8 mouse cellular contexts compared by ENCODE assay signal in the genomic region with DNA sequence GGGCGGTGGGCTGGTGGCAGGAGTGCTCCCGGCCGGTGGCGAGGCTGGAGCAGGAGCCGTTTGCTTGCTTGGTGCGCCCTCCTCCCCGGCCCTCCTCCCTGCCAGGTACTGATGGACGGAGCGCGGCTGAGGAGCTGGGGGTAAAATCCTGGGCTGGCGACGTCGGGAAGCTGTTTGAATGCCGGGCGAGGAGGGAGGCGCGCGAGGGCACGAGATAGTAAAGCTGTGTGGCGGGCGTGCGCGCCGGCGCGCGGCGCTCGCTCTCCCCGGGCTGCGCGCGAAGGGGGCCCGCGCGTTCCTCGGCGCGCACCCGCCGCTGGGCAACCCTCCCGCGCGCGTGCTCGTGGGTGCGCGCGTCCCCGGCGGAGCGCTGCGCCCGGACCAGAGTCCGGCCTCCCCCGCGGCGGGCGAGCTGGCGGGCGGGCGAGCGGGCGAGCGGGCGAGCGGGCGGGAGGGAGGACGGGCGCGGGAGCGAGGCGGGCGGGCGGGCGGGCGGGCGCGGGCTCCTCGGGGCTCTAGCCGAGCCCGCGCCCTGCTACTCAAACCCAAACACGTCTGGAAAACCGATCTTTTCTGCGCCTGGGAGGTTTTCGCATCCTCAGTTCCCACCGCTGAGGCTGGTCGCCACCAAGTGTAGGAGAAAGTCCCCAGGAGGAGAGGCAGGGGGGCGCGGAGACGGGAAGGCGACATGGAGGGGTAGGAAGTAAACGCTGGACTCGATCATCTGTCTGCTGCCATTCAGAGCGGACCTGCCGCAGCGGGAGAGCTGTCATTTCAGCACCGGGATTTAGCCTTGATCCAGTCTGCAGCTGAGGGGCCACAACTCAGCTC. TPM values are rescaled to one million over a fixed set of nuclear protein-coding genes. Genes with fewer than 3 reads are reported as not detected.
DNase-seq lines count a peak whose midpoint lies in the region; ATAC-seq and TF ChIP-seq lines count a peak whose summit lies in the region.

No protein-coding gene starts in this region.

- TF ChIP-seq CTCF in hindbrain, postnatal 0 days (IDR thresholded peaks at IDR 0.05; ENCODE audit: low read depth) = 0 out of 2 replicates have a peak, but pooled peaks have one; percentile 6

- peak overlapping the region; percentile 65 for H3K9ac ChIP-seq in ES-E14 (ENCODE audit: insufficient read depth, low read depth, low read length, poor library complexity, severe bottlenecking)
- peak overlapping the region; percentile 72 for H3K9ac ChIP-seq in hindbrain, postnatal 0 days (replicated peaks; ENCODE audit: low read length)
- peak overlapping the region; percentile 61 for H3K9ac ChIP-seq in neural tube, embryonic 12.5 days

- H3K36me3 ChIP-seq in ES-E14 (ENCODE audit: control insufficient read depth, insufficient read depth, low read length, poor library complexity, severe bottlenecking) = no peaks in the 10 kb centered on the region
- no peaks in the 10 kb centered on the region for H3K36me3 ChIP-seq in forebrain, embryonic 10.5 days (replicated peaks)
- H3K36me3 ChIP-seq in hindbrain, postnatal 0 days (ENCODE audit: insufficient read depth, low read length) = no peaks in the 10 kb centered on the region
- no peaks in the 10 kb centered on the region for H3K36me3 ChIP-seq in neural tube, embryonic 12.5 days

- H3K27me3 ChIP-seq in forebrain, embryonic 10.5 days (ENCODE audit: poor library complexity, severe bottlenecking) = peaks cover 24% of the 10 kb centered on the region
- no peaks in the 10 kb centered on the region for H3K27me3 ChIP-seq in hindbrain, postnatal 0 days (ENCODE audit: insufficient read depth, low read length)
- H3K27me3 ChIP-seq in neural tube, embryonic 12.5 days (replicated peaks) = no peaks in the 10 kb centered on the region

- in situ Hi-C loops in ES-E14 (cut with MboI; ENCODE audit: low sequenced_read_pairs in 2 of 2, unreplicated experiment in 2 of 2) = no loop called here

- no peak overlapping the region for H3K27ac ChIP-seq in ES-E14 (ENCODE audit: insufficient read depth, low read depth, low read length, poor library complexity, severe bottlenecking)
- H3K27ac ChIP-seq in forebrain, embryonic 10.5 days = peak overlapping the region; percentile 90
- peak overlapping the region; percentile 87 for H3K27ac ChIP-seq in hindbrain, postnatal 0 days
- peak overlapping the region; percentile 42; the same call in 1 of the 2 replicates for H3K27ac ChIP-seq in neural tube, embryonic 12.5 days

- no peaks in the 10 kb centered on the region for H3K4me1 ChIP-seq in ES-E14 (ENCODE audit: control insufficient read depth in 2 of 2, insufficient read depth in 2 of 2, low read length in 2 of 2, poor library complexity in 1 of 2)
- H3K4me1 ChIP-seq in forebrain, embryonic 10.5 days = peaks cover 47% of the 10 kb centered on the region
- H3K4me1 ChIP-seq in hindbrain, postnatal 0 days (ENCODE audit: insufficient read depth, low read length) = peaks cover 3% of the 10 kb centered on the region; the same call in 1 of the 2 replicates
- H3K4me1 ChIP-seq in neural tube, embryonic 12.5 days = peaks cover 13% of the 10 kb centered on the region; the same call in 1 of the 2 replicates

- ATAC-seq in hindbrain, postnatal 0 days = peak; percentile 89
- peak; percentile 90 for ATAC-seq in neural tube, embryonic 12.5 days (ENCODE audit: low FRiP score, low read depth)
- ATAC-seq in monocyte, adult 5-6 weeks (replicated peaks; ENCODE audit: insufficient number of reproducible peaks, low FRiP score, low TSS enrichment, poor library complexity, severe bottlenecking) = no peak
- ATAC-seq in CD4-positive, CD25-positive, alpha-beta regulatory T cell, adult 4 months = no peak

- no peaks in the 10 kb centered on the region for H3K9me3 ChIP-seq in ES-E14 (ENCODE audit: control insufficient read depth, insufficient read depth, low read depth, low read length)
- no peaks in the 10 kb centered on the region for H3K9me3 ChIP-seq in forebrain, embryonic 10.5 days
- H3K9me3 ChIP-seq in hindbrain, postnatal 0 days (ENCODE audit: low read length) = no peaks in the 10 kb centered on the region
- H3K9me3 ChIP-seq in neural tube, embryonic 12.5 days = no peaks in the 10 kb centered on the region

- DNase-seq in ES-E14 (ENCODE audit: low read depth, low spot score) = peak; percentile 58
- peak; percentile 94 for DNase-seq in brain, adult 2 months (ENCODE audit: low read depth, low spot score)
- peak; percentile 78 for DNase-seq in forebrain, embryonic 10.5 days (ENCODE audit: extremely low spot score, low spot score)
- DNase-seq in hindbrain, postnatal 0 days (ENCODE audit: low spot score) = peak; percentile 92
- peak; percentile 79 to 83 for DNase-seq in left cerebral cortex, postnatal 25 days (ENCODE audit: low spot score in 2 of 2)

- intact Hi-C loops in left cerebral cortex, postnatal 25 days (cut with DNase I) = loop anchor here (2.0 to 10.0 kb wide), 4 partner anchors 133 to 725 kb away; no protein-coding TSS in a partner anchor

- H3K4me3 ChIP-seq in ES-E14 (ENCODE audit: insufficient read depth in 1 of 2, low read depth in 1 of 2, low read length in 2 of 2, poor library complexity in 1 of 2, severe bottlenecking in 1 of 2) = peak overlapping the region; percentile 69 to 80
- peak overlapping the region; percentile 65 for H3K4me3 ChIP-seq in forebrain, embryonic 10.5 days
- peak overlapping the region; percentile 75 for H3K4me3 ChIP-seq in hindbrain, postnatal 0 days (ENCODE audit: low read length)
- peak overlapping the region; percentile 62 for H3K4me3 ChIP-seq in neural tube, embryonic 12.5 days

- WGBS in forebrain, embryonic 10.5 days = under 1% methylated on average over 59 of the region's 99 CpGs
- WGBS in hindbrain, postnatal 0 days = 2% methylated on average over 71 of the region's 99 CpGs
- under 1% methylated on average over 68 of the region's 99 CpGs for WGBS in neural tube, embryonic 12.5 days

- H3K4me2 ChIP-seq in hindbrain, postnatal 0 days (ENCODE audit: low read depth, low read length) = peak overlapping the region; percentile 57
- peak overlapping the region; percentile 69 for H3K4me2 ChIP-seq in neural tube, embryonic 12.5 days (replicated peaks)

TF ChIP-seq in ES-E14, 5 proteins besides CTCF, POLR2A, EP300 and RAD21:
- no peak for TF ChIP-seq ZNF384 (IDR thresholded peaks at IDR 0.05; ENCODE audit: low read depth, low read length)
- TF ChIP-seq MAFK (IDR thresholded peaks at IDR 0.05; ENCODE audit: insufficient read depth, low read depth, low read length) = no peak
- no peak for TF ChIP-seq CHD2 (IDR thresholded peaks at IDR 0.05; ENCODE audit: low read depth, low read length)
- no peak for TF ChIP-seq HCFC1 (IDR thresholded peaks at IDR 0.05; ENCODE audit: borderline replicate concordance, insufficient read depth, low read length)
- TF ChIP-seq ZC3H11A (IDR thresholded peaks at IDR 0.05; ENCODE audit: borderline replicate concordance, low read depth, low read length) = no peak
TF ChIP-seq in ES-E14: peak in this region for 0.

RNA-seq across cellular contexts. Expression of gene Adgrb3, which starts 0.6 kb away (rescaled TPM):
- 0.27 and 0.58 TPM in 2 replicates for total RNA-seq in ES-E14 (2012; rRNA removed)
- polyA plus RNA-seq in forebrain, embryonic 10.5 days (2016; fragmentation: Nextera tagmentation; extraction: Ambion mirVana) = 2.5 and 3.4 TPM in 2 replicates
- total RNA-seq in hindbrain, postnatal 0 days (2014; rRNA removed) = 74.6 and 79.2 TPM in 2 replicates
- polyA plus RNA-seq in hindbrain, postnatal 0 days (2015; fragmentation: Nextera tagmentation; extraction: Ambion mirVana) = 44.7 and 46.5 TPM in 2 replicates
- total RNA-seq in left cerebral cortex, postnatal 25 days (2021) = 100 to 1,000 TPM; 105 to 110 TPM
- polyA plus RNA-seq in neural tube, embryonic 12.5 days (2016; fragmentation: Nextera tagmentation; extraction: Ambion mirVana) = 19.9 and 21.7 TPM in 2 replicates
- not detected in 3 replicates for total RNA-seq in monocyte, adult 5-6 weeks (2017)
- polyA plus RNA-seq in CD4-positive, CD25-positive, alpha-beta regulatory T cell, adult 4 months (2017; shearing (Covaris generic)) = under 1 TPM in 1 of 2 experiments, not detected in 1; 0.34 TPM

Comparison
In these comparisons a context has a peak if more than half of its experiments do, and no peak if none do; other contexts are left out.
1. ATAC-seq: peak in hindbrain, postnatal 0 days (single experiment) and neural tube, embryonic 12.5 days (single experiment); none in monocyte, adult 5-6 weeks (single experiment) and CD4-positive, CD25-positive, alpha-beta regulatory T cell, adult 4 months (single experiment).
2. RNA of gene Adgrb3, which starts 0.6 kb away (total RNA-seq): 105 to 110 TPM in left cerebral cortex, postnatal 25 days and 74.6 to 79.2 TPM in hindbrain, postnatal 0 days; 0.27 to 0.58 TPM in ES-E14 and not detected in monocyte, adult 5-6 weeks; every median in the first group is over 10 times any median in the second.
3. Peak in every context shown above with its lines, with median percentiles within 50 percentile points of each other: DNase-seq, H3K4me3 ChIP-seq and H3K9ac ChIP-seq.